Comparison of ENCODE assay signal across 15 mouse cellular contexts in genomic region chr10:72762964-72763363, GRCm38 (mm10).
"Had no signal": no experiment of that assay in that cellular context is flagged by ENCODE, and none has a peak within 500 bp of the region (broad histone marks: within the 10 kb centered on the region; RNA-seq: fewer than 3 reads in every experiment).

No protein-coding gene starts in this region.

- H3K4me2 ChIP-seq: limb, embryonic 15.5 days; liver, embryonic 12.5 days; lung, embryonic 14.5 days; neural tube, embryonic 13.5 days had no signal

- H3K4me1 ChIP-seq: limb, embryonic 15.5 days; liver, embryonic 12.5 days had no signal

- H3K36me3 ChIP-seq: limb, embryonic 15.5 days; liver, embryonic 12.5 days; neural tube, embryonic 13.5 days had no signal

- DNase-seq: kidney, adult 8-10 months; kidney, postnatal 36 days; layer of hippocampus, adult 9-11 months; layer of hippocampus, postnatal 36 days; lung, embryonic 14.5 days; lung, postnatal 10 days; lung, postnatal 4 days; right cerebral cortex, adult 18-20 months; right cerebral cortex, postnatal 25 days; thymus, postnatal 36 days had no signal

- H3K27me3 ChIP-seq: limb, embryonic 15.5 days; liver, embryonic 12.5 days; neural tube, embryonic 13.5 days had no signal

- H3K9ac ChIP-seq: limb, embryonic 15.5 days; liver, embryonic 12.5 days; lung, embryonic 14.5 days; neural tube, embryonic 13.5 days had no signal

- ATAC-seq: liver, embryonic 12.5 days had no signal

- H3K27ac ChIP-seq: kidney, postnatal 0 days; limb, embryonic 15.5 days; liver, embryonic 12.5 days; neural tube, embryonic 13.5 days had no signal

- H3K9me3 ChIP-seq: limb, embryonic 15.5 days; liver, embryonic 12.5 days; neural tube, embryonic 13.5 days had no signal

- H3K4me3 ChIP-seq: limb, embryonic 15.5 days; liver, embryonic 12.5 days; myocyte; neural tube, embryonic 13.5 days had no signal
